Mouse (Mus musculus) B cell, adult 2 months (primary cell): ENCODE data around the gene Irf2bpl.

ENCODE experiments used
- DNase-seq, 2 experiments: peaks; one replicate each; pipeline ENCODE4 v3.0.0; 2022

Irf2bpl gene

GRCm38 (mm10) chr12:86858498-86858897 lies 26.1 kb downstream of the Irf2bpl start:
- DNase-seq = no peak

GRCm38 (mm10) chr12:86857290-86857689 lies 27.3 kb downstream of the Irf2bpl start:
- DNase-seq = no peak

GRCm38 (mm10) chr12:86855670-86856069 lies 28.9 kb downstream of the Irf2bpl start:
- no peak for DNase-seq

- DNase-seq = no peak
Measured at GRCm38 (mm10) chr12:86853516-86853915, 31.1 kb downstream of the Irf2bpl start.

GRCm38 (mm10) chr12:86851313-86851712 lies 33.3 kb downstream of the Irf2bpl start:
- DNase-seq = no peak

GRCm38 (mm10) chr12:86850746-86851145 lies 33.9 kb downstream of the Irf2bpl start:
- no peak for DNase-seq

- DNase-seq = no peak
Measured at GRCm38 (mm10) chr12:86849945-86850626, 34.5 kb downstream of the Irf2bpl start.

GRCm38 (mm10) chr12:86842866-86843459 lies 41.6 kb downstream of the Irf2bpl start:
- peak; percentile 22 to 24 for DNase-seq

- DNase-seq = no peak
Measured at GRCm38 (mm10) chr12:86840526-86840925, 44.1 kb downstream of the Irf2bpl start.

GRCm38 (mm10) chr12:86838181-86838580 lies 46.4 kb downstream of the Irf2bpl start:
- no peak for DNase-seq

- peak; percentile 86 to 90 for DNase-seq
Measured at GRCm38 (mm10) chr12:86836431-86837047, 48.1 kb downstream of the Irf2bpl start.

GRCm38 (mm10) chr12:86835899-86836298 lies 48.7 kb downstream of the Irf2bpl start:
- DNase-seq = peak; percentile 50 to 57

GRCm38 (mm10) chr12:86834416-86834772 lies 50.2 kb downstream of the Irf2bpl start:
- peak; percentile 72 to 74 for DNase-seq

GRCm38 (mm10) chr12:86833711-86834415 lies 50.7 kb downstream of the Irf2bpl start:
- peak; percentile 83 to 88 for DNase-seq

GRCm38 (mm10) chr12:86832551-86833182 lies 51.9 kb downstream of the Irf2bpl start:
- DNase-seq = peak; percentile 54

- peak in 1 of 2 experiments; percentile 52 for DNase-seq
Measured at GRCm38 (mm10) chr12:86831591-86832550, 52.7 kb downstream of the Irf2bpl start.
